Mouse (Mus musculus) layer of hippocampus, postnatal 14 days (tissue): ENCODE data around the gene Sh3bp2. TPM values are rescaled to one million over a fixed set of nuclear protein-coding genes. Genes with fewer than 3 reads are reported as not detected.

Source experiments
- DNase-seq, 2 experiments: peaks; one replicate each; pipeline ENCODE4 v3.0.0; 2021 to 2022; ENCODE audit warnings: low spot score in 2 of 2, mixed read lengths in 1 of 2
- long read RNA-seq, 2 experiments: library from polyadenylated mRNA; stranded (forward); transcript quantifications; one replicate each; pipeline ENCODE4 v2.0.0; 2021
- total RNA-seq, 2 experiments: library from RNA; stranded (reverse); gene quantifications; 2 replicates each; pipeline ENCODE4 v1.2.3; 2021

Sh3bp2 gene
- total RNA-seq, result 1 to 10 TPM; 6.0 to 6.8 TPM
- long read RNA-seq, experiment 1, result 0 reads
- long read RNA-seq, experiment 2, result 0 reads

DNA sequence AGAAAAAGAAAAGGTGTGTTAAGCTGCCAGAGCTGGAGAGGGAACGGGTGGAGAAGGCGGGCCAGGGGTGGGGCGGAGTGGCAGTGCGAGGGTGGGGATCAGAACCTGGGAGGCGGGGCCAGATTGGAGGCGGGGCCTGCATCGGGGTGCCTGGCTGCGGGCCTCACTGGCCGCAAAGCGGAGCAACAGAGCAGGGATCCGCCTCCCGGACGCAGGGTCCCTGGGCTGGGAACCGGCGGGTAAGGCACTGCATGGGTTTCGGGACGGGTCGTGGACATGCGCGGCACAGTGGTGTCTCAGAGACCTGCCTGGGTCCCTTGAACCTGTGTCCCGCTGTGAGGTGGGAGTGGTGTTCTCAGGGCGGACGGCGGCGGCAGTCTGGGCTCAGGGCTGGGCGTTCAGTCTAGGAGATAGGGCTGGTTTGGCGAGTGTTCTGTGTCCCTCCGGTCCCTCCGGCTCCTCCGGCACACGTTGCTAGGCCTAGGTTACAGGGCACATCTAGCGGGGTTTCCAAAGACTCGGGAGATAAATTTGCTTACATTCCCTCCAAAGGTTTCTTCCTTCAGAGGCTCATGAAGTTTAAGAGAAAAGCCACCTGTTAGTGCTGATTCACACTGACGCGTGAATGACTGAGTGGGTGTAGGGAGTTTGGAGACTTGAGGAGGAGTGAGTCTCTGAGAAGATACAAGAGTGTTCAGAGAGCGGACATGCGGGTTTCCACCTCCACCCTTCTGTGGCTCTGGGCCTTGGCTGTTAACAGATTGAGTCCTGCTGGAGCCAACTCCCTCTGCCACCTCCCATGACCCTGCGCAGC, at the start of gene Sh3bp2:
TSS of gene Sh3bp2 (plus strand) at position 176 of the 814 bp plus-strand sequence.
- DNase-seq, result peak; percentile 78 to 84

DNA sequence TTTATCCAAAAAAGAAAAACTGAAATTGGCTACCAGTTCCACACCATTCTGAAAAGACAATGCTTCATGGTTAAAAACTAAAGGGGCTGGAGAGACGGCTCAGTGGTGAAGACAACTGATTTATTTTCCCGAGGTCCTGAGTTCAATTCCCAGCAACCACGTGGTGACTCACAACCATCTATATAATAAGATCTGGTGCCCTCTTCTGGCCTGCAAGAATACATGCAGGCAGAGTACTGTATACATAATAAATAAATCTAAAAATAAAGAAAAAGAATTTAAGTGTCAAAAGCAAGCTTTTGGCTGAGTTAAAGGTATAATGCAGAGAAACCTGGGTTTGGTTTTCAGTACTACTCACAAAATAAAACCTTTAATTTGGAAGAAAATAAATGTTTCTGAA, 44.7 kb upstream of the Sh3bp2 start:
- DNase-seq, result no peak

DNA sequence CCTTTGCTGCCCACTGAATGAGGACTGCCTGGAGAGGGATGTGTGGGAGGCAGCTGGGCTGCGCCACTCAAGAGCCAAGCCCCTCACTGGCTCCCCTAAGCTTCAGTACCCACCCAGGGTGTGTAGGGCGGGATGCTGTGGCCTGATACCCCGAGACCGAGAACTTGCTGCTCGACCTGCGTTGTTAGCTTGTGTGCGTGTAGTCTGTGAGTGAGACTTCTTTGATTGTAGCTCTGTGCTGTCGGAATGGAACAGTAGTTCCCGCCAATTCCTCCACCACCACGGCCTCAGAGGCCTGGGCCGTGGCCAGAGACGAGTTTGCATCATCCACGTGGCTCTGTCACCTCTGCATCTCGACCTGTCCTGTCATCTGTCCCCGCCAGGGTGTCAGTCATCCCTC, 39.9 kb upstream of the Sh3bp2 start:
- no peak for DNase-seq

DNA sequence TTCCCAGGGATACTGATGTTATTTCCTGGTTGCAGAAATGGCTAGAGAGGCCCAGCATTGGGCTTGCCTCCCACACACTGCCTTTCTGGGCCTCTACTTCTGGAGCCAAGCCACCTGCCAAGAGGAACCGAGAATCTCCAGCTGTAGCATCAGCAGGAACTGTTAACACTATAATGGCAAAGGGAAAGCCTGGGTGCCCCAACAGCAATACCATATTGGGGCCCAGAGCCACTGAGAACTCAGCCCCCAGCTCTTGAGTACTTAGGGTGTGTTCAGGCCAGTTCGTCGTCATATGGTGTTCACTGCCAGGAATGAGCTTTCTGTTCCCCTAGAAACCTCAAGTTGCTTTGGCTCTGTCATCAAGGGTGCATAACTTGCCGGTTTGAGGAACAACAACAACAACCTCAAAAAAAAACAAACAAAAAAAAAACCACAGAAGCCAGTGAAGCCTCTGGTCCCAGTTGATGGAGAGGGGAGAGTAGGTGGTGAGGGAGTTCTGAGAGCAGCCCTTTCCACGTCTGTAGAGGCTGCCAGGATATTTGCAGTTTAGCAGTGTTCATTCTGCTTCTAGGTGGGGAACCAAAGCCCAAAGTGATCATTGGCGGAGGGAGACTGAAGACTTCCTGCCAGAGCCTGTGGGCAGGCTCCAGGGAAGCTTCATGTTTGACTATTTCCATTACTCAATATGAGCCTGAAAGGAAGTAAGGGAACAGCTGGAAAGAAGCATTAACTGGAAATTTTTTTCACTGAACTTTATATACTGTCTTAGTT, 38.1 kb upstream of the Sh3bp2 start:
- peak in 1 of 2 experiments; percentile 26 for DNase-seq

DNA sequence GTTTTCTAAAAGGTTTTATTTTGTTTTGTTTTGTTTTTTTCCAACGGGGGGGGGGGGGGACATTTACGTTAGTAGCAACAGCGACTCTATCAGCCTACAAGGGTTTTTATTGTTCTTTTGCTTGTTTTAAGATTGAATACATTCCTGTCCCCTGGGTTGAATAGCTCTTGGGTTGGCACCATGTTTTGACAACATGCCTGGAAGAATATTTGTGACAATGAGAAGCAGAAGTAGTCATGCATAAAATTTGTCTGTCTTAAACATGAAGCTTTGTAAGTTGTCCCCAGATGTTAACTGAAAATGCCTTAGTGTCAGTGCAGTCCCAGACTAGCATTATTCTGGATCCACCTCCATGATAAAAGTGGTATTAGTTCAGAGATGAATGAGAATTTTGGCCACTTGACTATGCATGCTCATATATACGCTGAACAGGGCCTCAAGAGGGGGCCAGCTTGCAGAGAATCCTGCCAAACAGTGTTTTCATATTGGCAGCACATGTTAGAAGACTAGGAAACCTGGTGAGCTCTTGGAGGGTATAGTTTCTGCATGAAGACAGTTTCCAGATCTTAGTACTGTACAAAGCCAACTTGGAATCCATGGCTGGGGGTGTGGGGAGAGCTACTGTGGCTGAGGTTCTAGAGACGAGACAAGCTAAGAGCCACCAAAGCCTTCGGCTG, 36.8 kb upstream of the Sh3bp2 start:
- no peak for DNase-seq

DNA sequence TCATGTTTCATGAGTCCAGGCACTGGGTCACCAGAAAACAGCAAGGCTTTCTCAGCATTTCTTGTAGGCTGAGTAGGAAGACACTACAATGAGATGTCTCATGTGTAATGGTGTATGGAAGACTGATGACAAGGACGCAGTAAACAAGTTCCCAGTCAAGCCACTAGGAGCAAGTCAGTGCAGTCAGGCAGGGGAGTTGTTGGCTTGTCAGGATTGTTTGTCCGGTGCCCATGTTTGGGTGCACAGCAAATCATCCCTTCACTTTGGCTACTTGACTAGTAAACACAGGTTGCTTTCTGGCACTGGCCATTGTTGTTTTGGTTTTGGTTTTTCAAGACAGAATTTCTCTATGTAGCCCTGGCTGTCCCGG, 36.2 kb upstream of the Sh3bp2 start:
- no peak for DNase-seq

DNA sequence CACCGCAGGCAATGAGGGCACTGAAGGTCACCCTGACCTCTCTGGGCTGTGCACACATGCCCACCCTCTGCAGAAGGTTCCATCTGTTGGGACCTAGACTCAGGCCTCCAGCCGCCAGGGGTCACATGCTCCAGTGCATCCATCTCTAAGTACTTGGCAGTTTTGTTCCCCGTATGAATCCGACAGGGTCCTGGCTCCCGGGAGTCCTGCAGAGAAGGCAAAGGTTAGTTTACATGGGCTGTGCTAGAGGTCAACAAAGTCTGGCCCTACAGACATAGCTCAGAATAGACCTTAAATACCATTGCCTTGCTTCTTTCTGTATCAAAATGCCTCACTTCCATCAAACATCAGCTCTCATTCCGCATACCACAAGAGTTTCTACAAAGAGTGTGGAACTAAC, 28.9 kb upstream of the Sh3bp2 start:
- DNase-seq, result no peak

DNA sequence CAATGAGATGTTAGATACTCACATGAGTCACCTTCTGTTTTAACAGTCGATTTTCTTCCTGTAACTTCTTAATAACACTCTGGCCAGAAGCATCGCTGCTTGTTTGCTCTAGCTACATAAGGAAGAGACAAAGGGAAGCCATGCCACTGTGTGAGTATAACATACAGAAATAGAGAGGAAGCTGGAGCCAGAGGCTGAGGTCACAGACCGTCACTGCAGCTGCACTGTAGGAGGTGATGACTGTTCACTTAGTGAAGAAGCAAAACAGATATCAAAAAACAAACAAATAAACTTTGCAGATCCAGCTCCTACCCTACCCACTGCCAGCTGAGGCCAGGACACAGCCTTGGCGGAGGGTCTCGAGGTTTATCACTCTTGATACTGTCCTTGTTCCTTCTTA, 24.8 kb upstream of the Sh3bp2 start:
- no peak for DNase-seq

DNA sequence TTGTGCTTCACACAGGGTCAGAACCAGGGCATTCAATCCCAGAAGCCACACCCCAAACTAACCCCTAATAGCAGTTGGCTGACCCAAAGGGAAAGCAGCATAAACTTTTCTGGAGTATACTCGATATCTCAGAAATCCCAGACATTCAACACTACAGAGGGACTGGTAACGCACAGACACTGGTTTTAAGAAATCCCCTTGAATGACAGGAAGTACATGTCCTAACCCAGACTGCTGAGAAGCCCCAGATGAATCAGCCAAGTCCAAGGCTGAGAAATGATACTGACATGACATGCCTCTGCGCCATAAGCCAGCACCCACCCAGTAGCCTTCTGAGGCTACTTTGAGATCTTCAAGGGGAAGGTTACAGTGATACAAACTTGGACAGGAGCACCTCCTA, 24.1 kb upstream of the Sh3bp2 start:
- DNase-seq, result no peak

DNA sequence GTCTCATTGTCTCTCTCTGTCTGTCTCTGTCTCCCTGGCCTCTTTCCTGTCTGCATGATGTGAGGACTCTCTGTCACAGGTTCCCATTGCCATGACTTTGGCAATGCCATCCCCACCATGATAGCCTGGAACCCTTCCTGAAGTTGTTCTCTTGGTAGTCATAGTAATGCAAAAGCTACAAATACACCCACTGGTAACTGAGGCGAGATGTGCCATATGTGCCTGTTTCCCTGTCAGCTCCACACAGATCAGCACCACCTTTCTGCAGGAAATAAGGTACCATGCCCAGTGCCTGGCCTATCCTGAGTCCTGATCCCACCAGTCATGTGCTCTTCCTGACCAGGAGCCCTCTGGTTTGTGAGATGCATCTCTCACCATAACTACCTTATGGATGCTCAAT, 23.2 kb upstream of the Sh3bp2 start:
- DNase-seq, result peak in 1 of 2 experiments; percentile 36

DNA sequence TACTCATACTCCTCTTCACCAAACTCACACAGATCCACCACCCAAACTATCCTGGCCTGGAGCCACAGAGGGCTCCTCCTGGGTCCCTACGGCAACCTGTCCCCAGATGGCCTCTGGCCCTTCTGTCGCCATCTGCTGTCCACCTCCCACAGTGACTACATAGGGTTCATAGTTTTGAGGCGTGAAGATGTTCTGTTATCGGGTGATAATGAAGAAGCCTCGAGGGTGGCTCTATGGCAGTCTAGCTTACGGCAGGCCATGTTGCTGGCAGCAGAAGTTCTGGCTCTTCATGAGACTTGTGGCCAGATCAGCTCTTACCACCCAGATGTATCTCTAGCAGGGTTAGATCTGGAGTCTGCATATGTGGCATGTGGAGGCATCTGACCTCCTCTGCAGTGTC, 22.8 kb upstream of the Sh3bp2 start:
- no peak for DNase-seq

DNA sequence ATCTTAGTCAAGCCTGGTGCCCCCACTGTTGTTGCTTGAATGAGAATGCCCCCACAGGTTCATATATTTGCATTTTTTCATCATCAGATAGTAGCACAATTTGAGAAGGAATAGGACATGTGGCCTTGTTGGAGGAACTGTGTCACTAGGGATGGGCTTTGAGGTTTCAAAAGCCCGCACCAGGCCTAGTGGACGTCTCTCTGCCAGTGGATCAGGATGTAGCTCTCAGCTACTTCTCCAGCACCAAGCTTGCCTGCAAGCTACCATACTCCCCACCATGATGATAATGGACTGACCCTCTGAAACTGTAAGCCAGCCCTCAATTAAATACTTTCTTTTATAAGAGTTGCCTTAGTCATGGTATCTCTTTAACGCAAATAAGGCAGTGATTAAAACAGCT, 13.2 kb upstream of the Sh3bp2 start:
- DNase-seq, result no peak

DNA sequence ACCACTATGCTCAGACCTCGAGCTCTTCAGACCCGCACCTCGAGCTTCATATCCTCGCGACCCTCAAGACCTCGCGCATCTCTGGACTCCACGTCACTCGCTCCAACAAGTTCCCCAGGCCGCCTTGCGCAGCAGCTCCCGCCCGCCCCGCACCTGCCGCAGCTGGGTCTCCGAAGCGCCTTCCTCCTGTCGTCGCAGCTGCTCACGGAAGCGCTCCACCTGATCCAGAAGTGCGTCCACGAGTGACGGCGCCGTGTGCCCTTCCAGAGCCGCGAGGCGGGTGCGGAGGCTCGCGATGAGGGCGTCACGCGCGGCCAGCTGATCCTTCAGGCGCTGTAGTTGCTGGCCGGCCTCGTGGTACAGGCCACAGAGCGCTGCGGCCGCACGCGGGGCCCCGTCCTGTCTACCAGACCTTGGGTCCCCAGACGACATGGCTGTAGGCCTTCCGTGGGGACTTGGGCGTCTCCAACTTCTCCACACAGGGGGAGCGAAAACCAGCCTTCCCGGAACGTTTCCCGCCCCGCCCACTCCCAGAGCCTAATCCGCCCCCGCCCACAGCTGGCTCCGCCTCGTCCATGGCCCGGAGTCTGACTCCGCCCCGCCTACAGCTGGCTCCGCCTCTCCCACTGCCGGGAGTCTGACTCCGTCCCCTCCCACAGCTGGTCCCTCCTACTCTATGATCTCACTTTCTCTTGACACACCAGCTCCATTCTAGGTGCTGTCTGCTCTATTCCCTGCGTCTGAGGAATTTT, 12.0 kb upstream of the Sh3bp2 start, which contains the start of gene Tnip2:
TSS of gene Tnip2 (minus strand) at position 526 of the 752 bp plus-strand sequence.
- DNase-seq, result peak; percentile 87 to 93

DNA sequence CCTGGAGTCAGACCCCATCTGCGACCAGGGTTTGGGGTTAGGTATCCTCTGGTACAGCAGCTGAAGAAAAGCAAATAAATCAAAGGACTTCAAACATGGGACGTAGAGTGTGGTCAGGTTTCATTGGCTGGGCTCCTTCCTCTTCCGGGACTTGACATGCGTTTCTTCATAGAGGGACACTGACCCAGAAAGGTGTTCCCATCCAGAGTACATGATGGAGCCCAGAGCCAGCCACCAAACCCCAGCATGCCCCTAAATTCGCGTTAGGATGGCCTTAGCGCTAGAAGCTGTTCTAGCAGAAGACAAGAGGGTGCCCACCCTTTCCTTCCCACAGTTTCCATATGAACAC, 11.4 kb upstream of the Sh3bp2 start:
- no peak for DNase-seq

DNA sequence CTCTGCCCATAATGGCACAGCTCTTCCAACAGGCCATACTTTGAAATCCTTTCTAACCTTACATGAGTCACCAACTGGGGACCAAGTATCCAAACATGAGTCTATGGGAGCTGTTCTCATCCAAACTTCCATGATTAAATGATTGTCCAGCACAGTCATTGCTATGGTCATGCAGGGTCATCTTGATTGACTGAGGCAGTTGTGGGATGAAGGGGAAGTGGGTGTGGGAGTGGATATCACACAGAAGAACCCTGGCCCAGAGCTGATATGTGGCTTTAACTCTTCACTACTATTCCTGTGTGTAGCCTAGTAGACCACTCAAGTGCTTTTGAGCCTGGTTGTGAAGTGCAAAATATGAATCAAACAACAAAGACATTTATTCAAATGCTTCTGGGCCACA, 10.5 kb upstream of the Sh3bp2 start:
- no peak for DNase-seq

DNA sequence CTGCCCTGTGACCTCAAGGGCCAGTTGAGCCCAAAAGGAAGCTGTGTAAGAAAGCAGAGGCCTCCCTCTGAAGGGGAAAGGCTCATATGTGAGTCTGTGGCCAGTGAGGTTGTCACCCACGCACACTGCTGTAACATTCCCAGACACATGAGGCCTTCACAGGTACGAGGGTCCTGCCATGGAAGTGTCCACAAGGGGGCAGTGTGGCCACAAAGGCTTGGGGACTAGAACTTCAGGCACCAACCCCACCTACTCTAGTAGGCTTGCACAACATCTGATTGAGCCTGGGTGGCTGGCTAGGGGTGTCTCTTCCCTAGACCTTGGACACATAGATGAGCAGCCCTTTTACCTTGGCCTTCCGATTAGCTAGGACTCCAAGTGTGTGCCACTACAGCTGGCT, 7.7 kb upstream of the Sh3bp2 start:
- DNase-seq, result peak in 1 of 2 experiments; percentile 66

DNA sequence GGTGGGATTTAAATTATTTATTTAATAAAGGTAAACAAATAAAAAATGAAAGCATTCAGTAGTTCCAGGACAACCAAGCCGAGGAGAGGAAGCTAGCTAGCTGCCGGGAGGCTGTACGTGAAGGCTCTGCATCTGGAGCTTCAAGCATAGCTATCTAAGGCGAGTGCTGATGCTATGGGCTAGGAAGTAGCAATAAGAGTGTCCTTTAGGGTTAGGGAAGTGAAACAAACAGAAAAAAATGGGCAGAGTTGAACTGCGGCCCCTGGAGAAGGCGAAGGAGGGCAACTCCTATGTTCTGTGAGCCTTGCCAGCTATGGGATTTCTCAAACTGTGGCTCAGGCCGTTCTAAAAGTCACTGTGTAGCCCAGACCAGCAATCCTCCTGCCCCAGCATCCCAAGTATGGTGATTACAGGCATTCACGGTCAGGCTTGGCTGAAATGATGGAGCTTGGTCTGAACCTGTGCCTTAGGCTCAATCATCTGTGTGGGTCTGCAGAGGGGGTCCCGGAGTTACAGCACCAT, 6.2 kb upstream of the Sh3bp2 start:
- DNase-seq, result no peak

DNA sequence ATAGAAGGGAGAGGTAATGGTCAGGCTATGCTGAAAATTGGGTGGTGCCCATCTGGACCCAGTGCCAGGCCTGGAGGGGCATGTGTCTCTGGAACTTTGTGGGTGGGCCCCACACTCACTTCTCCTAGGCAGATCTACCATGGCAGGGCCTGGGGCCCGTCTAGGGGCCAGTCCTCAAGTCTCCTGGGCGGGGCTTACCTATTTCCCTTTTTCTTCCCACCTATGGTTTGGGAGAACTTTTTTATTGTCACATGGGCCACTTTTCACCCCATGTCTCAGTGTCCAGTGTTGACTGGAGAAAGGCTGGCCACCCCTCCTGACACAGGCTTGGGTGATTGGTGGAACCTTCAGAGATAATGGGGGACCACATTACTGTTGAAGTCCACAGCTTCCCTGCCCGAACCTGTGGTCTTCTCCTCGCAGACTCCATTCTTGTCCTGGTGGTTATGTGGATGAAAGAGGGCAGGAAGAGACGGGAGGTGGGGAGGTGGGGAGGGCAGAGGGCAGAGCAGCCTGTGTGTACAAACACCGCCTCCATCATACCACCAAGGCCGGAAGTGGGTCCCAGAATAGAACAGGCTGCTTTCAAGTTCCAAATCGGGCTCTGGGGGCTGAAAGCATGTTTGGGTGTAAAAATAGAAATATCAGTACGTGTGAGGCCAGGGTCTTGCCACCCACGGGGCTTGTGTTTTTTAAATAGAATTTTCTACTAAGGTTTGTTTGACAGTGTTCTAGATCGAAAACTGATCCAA, 5.0 kb upstream of the Sh3bp2 start:
- no peak for DNase-seq

DNA sequence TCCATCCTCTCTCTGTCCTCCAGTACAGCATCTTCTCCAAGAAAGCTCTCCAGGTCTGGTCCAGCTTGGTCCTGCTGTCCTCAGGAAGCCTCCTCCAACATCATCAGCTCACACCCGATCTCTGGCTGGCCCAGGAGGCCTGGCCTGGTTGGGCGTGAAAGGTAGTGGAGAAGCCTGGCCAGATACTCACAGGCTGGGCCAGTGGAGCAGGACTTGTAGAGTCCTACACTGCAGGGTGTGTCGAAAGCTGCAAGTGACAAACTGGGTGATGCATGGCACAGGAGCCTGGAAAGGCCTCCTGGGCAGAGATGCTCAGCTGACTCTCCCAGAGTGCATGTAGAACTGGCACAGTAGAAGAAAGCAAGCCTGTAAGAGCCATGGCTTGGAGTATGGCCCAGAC, 4.3 kb upstream of the Sh3bp2 start:
- no peak for DNase-seq

DNA sequence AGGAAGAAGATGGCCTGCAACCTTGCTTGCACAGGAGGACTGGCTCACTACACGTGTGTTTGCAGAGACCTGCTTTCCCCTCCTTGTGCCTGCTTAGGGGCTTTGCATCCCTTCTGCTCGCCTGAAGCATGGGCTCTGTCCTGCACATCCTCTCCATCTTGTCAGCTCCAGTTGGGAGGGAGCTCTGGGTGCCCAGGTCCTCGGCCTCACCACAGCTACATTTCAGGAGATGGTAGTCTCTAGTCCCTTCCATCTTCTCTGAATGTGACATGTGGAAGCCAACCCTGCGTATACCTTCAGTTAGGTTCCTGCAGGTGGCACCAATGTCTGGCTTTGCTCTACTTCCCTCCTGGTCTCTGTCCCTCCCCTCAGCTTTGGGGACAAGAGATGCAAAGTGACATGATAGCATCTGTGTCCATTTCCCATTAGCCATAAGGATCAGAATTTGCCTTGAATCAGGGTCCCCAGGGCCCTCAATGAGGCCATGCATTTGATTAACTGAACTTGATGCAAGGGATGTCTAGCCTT, 1.6 kb upstream of the Sh3bp2 start:
- DNase-seq, result no peak
